Mouse (Mus musculus): ENCODE data around the gene Olfr1180.
"Not testable (repeated sequence)": the region's sequence is repeated elsewhere in the genome, so short reads cannot be mapped to it uniquely, and the experiment has no call there.

Gene Olfr1180

DNA sequence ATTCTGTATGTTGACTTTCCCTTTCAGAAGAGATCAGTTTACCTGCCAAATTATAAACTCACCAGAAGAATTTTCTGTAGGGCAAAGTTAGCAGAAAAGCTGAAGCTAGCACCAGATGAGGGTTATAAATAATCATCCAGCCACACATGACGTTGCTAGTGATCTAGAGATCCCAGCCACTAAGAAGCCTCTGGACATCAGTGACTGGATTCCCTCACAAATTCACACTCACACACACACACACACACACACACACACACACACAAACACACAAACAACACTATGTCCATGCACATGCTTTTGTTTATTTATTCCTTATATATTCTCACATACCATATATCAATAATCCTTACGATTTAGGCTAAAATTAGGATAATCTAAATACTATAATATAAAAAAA is at the start of gene Olfr1180:
TSS of gene Olfr1180 (minus strand) at position 101 of the 400 bp plus-strand sequence.
- DNase-seq = no peak

DNA sequence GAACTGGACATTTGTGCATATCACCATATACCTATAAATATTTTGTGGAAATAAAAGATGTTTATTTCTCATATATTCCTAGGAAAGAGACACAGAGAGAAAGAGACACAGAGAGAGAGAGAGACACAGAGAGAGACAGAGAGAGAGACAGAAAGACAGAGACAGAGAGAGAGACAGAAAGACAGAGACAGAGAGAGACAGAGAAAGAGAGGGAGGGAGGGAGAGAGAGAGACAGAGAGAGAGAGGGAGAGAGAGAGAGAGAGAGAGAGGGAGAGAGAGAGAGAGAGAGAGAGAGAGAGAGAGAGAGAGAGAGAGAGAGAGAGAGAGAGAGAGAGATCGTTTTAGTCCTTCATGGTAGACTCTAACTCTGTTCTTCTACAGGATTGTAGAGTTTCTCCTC is 35.6 kb upstream of the Olfr1180 start, which contains the start of gene Olfr1183:
TSS of gene Olfr1183 (plus strand) at position 301 of the 400 bp plus-strand sequence.
- DNase-seq = not testable (repeated sequence)

DNA sequence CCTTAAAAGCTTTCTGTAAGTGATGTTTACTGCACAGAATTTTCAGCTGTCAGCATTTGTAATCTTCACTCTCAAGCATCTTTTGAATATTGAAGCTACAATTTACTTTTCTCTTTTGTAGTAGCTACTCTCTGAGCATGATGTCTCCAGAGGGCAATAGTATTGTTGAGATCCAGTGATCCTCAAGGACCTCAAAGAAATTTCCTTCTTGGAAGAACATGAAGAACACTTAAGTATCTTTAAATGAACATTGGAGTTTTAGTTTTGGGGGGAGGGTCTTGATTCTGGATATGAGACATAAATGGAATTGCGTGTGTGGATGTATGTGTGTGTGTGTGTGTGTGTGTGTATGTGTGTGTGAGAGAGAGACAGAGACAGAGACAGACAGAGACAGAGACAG is 30.1 kb upstream of the Olfr1180 start, which contains the start of gene Gm13757:
TSS of gene Gm13757 (minus strand) at position 101 of the 400 bp plus-strand sequence.
- no peak for DNase-seq

DNA sequence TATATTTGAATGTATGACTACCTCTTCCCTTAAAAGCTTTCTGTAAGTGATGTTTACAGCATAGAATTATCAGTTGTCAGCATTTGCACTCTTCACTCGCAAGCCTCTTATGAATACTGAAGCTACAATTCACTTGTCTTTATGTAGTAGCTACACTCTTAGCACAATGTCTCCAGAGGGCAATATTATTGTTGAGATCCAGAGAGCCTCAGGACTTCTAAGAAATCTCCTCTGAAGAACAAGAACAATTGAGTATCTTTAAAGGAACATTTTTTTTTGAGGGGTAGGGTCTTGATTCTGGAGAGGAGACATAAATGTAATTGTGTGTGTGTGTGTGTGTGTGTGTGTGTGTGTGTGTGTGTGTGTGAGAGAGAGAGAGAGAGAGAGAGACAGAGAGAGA is 7.1 kb upstream of the Olfr1180 start, which contains the start of gene Olfr1181:
TSS of gene Olfr1181 (minus strand) at position 101 of the 400 bp plus-strand sequence.
- no peak for DNase-seq

DNA sequence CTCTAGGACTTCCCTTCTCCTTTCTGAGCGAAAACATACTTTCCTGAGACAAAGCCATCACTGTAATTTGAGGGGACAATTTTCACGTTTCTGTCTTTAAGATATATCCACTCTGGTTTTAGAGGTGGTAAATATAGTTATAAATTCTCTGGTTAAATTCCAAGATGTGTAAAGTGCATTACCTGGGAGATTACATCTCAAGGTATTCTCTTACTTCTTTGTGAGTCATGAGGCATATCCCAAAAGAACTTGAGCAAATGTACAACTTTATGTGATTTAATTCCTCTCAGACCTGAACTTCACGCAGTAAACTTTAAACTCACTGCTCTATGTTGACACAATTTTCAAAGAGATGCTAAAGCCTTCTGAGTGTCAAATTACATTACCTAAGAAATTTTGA is 12.6 kb downstream of the Olfr1180 start, which contains the start of gene Olfr1179:
TSS of gene Olfr1179 (minus strand) at position 101 of the 400 bp plus-strand sequence.
- no peak for DNase-seq

DNA sequence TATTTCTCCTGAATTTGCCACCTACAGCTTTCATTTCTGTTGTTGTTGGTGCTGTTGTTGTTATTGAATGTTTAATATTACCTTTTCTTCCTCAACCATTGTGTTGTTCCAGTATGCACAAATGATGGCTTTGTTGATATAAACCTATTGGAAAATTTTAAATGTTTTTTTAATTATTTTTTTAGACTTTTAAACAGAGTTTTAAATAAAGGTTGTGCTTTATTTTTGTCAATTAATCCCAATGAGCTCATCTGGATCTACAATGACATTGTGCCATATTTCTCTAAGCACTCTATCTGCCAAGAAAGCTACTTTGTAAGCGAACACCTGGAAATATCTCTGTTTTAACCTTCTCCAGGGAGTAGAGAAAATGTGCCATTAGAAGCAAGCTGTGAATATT is 32.2 kb downstream of the Olfr1180 start, which contains the start of gene Olfr1178:
TSS of gene Olfr1178 (plus strand) at position 301 of the 400 bp plus-strand sequence.
- no peak for DNase-seq

All from cerebellum, postnatal 36 days (tissue).